Mouse (Mus musculus) gastrocnemius, postnatal 10 days (tissue): Measurements from ENCODE around the gene 5730596B20Rik. TPM values are rescaled to one million over a fixed set of nuclear protein-coding genes. Genes with fewer than 3 reads are reported as not detected.

Source experiments
- DNase-seq: peaks from one replicate; pipeline ENCODE4 v3.0.0; 2021; ENCODE audit warnings: mixed read lengths
- total RNA-seq, 2 experiments: library from RNA; stranded (reverse); gene quantifications; 2 replicates each; pipeline ENCODE4 v1.2.3; 2021

The 5730596B20Rik gene
- total RNA-seq, 2 experiments from 2014 or later = 0.12 to 0.25 TPM

DNA sequence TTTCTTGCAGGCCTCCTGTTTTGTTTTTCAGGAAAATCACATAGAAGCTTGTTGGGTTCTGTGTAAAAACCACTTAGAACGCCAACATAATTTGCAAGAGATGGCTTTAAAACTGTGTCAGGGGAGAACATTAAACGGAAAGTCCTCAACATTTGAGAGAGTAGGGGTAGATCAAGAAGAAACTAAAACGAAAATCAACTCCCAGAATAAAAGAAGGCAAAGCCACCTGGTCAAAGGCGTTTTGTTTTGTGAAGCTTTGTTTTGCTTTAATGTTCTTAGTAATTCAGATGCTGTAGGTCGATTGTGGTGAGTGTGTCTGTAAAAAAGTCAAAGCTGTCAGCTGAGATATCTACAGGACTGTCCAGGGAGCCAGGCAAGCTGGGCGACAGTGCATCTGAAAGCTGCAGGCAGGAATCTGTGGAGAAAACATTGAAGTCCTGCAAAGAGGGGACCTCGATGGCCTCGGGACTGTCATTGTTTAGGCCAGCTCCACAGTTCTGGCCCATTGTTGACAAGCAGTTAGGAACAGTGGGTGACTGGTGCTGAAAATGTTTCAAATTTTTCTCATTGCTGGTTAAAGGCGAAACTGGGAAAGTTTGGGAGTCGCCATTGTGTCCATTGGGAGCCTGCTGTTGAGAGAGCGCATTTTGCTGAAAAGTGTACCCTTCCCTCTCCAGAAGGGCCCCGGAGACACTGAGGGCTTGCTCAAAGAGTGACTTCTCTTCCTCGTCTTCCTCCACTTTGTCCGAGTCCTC is 14.5 kb upstream of the 5730596B20Rik start:
- DNase-seq = no peak

DNA sequence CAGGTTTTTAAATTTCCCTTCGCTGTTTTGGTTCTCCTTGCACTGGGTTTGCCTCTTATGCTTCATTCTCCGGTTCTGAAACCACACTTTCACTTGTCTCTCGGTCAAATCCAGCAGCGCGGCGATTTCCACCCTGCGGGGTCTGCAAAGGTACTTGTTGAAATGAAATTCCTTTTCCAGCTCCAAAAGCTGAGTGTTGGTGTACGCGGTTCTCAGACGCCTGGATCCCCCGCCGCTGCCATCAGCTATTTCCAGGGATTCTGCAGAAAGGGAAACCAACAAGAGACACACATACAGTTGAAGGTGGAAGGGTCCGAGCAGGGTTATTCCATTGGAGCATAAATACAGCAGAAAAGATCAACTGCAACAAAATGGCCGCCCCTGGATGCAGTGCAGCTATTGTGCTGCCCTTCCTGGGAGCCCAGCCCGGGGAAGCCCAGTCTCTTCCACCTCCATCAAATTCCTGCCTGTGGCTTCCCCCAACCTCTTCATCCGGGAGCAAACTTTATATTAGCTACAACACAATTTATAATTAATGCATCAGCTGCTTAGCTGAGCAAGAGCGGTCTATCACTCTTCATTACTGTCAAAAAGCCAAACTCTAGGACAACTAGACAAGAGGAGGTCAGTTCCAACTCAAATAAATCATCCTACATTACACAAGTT is 13.8 kb upstream of the 5730596B20Rik start:
- no peak for DNase-seq

DNA sequence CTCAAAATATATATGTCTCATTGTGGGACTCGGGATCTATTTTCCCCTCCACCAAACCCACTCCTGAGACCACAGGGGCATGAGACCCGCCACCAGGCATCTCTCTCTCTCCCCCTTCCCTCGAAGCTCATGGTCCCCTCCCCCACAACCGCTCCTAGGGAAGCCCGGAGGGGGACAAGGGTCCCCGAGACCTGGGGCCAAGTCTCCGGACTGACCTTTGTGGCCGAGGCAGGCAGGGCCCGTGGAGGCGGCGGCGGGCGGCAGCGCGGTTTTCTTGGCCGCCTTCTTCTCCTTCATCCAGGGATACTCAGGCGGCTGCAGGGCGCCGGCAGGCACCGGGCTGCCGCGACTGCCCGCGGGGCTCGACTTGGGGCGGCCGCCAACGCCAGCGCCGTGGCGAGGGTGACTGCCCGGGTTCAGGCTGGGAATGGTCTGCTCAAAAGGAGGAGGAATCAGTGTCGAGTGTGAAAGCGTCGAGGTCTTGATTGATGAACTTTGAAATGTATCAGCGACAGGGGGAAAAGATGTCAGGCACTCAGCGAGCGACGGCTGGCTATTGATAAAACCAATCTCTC is 13.2 kb upstream of the 5730596B20Rik start:
- DNase-seq = no peak

DNA sequence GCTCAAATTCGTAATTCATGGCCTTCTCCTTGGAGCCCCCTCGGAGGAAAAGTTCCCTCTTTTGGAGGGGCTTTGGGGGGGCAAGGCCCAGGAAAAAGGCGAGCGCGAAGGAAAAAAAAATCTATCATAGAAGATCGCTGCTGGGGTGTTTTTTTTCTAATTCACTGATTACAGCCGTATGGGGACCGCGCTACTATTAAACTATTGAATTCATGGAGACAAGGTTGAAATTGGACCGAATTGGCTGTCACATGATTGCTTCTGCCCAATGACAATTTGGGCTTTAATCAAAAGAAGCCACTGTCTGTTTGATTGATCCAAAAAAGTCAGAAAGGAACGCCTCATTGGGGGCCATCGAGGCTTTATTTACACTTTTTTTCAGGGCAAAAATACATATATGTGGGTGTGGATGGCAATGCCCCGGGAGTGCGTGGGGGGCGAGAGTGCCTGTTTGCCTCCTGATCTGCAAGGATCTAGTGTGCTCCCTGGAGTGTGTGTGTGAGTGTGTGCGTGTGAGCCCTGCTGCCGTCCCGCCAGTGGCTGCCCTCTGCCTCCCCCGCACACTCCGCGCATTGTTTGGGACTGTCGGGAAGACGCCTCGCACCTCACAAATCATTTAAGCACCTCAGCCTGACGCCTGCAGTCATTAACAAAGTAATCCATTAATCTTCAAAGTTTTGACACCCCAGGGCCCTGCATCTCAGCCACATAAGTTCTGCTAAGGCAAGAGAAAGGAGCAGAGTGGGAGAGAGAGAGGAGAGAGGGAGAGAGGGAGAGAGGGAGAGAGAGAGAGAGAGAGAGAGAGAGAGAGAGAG is 12.5 kb upstream of the 5730596B20Rik start, which contains the start of gene Hoxa2:
Gene Hoxa2, minus strand, starts transcription at position 206 of the 815 bp plus-strand sequence.
- DNase-seq = no peak

DNA sequence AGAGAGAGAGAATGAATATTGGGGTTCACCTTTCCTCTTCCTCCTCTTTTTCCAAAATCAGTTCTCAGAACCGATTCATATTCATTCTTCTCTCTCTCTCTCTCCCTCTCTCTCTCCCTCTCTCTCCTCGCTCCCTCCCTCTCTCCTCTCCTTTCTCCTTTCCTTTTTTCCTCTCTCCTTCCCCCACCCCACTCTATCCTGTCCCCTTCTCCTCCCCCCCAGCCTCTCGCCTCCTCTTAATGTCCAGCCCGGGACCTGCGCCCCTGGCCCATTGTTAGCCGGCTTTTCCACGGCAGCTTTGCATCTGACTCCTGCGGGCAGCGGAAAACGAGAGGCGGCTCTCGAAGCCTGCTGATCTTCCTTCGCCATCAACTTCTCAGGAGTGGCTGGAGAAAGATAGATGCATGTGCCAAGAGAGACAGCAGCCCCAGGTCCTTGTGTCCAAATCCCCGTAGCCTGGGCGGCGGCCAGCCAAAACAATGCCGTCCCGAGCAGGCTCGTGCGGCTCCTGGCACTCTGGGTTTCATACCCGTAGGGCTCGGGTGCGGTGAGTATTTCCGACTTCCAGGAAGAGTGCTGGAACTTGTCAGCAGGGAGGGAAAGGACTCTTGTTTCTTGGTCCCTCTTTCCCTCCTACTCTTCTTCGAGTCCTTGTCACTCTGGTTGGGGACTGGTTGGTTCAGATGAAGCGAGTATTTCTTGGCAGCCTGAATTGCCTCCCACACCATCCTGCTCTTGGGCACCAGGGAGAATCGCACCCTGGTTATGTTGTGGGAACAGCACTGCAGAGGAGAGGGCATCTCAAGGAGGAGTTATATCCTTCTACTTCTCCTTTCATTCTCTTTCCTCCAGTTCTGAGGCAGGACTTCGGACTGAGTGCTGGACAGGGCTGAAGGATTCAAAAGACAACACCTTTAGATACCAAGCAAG is 11.6 kb upstream of the 5730596B20Rik start:
- DNase-seq = no peak

DNA sequence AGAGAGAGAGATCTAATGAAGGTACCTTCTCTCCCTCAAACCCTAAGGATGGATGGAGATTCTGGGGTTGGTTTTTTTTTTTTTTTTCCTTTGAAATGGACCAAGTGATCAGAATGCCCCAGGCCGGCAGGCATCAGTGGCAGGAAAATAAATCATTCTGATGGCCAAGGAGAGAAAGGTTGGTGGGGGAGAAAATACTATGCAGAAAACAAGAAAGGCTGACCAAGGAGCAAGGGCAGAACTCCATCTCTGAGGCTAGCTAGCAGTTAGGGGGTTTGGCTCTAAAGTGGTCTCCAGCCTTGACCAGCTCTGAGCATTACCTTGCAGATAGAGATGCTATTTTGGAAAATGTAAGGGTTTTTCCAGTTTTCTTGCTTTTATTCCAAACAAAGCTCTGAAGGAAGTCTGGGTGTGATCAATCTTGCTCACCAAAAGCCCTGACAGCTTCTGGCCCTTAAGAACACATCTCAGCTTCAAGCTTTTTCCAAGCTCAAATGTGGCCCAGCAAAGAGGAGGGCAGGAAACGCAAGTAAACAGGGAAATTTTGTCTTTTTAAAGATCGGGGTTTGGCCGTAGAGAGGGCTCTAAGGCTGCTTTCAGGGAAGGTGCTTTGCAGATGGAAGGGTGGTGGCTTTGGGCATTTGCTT is 10.7 kb upstream of the 5730596B20Rik start:
- DNase-seq = no peak

DNA sequence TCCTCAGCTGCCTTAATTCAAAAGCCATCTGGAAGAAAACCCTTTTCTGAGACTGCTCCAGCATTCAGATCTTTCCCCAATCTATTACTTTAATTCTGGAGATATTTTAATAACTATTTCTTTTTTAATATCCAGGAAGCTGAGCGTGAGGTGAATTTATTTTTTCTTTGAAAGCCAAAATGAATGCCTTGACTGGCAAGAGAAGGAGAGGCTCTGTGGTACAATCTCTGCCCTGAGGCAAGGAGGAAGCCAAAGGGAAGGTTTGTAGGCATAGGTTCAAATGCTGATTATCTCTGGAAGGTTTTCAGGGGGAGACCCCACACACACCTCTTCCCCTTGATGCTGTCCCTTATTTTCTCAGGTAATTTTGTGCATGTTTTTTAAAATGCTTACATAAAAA is 10.1 kb upstream of the 5730596B20Rik start:
- DNase-seq = no peak

DNA sequence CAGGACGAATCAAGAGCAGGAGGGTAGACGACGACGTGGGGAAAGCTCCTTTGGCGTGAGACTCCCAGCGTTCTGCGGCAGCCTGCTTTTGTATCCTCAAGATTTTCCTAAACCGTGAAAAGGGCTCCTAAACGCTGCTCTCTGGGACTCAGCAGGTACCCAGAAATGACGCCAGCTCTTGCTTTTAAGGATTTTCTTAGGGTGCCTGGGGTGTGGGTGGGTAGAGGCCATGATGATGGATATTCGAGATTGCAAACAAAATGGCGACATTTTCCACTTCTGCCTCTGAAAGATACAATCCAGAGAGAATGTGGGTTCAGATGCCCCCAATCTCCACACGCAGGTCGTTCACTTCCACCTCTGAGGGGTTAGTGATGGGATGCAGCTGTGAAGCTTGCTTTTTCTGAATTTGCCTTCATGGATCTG is 9.5 kb upstream of the 5730596B20Rik start:
- DNase-seq = no peak

DNA sequence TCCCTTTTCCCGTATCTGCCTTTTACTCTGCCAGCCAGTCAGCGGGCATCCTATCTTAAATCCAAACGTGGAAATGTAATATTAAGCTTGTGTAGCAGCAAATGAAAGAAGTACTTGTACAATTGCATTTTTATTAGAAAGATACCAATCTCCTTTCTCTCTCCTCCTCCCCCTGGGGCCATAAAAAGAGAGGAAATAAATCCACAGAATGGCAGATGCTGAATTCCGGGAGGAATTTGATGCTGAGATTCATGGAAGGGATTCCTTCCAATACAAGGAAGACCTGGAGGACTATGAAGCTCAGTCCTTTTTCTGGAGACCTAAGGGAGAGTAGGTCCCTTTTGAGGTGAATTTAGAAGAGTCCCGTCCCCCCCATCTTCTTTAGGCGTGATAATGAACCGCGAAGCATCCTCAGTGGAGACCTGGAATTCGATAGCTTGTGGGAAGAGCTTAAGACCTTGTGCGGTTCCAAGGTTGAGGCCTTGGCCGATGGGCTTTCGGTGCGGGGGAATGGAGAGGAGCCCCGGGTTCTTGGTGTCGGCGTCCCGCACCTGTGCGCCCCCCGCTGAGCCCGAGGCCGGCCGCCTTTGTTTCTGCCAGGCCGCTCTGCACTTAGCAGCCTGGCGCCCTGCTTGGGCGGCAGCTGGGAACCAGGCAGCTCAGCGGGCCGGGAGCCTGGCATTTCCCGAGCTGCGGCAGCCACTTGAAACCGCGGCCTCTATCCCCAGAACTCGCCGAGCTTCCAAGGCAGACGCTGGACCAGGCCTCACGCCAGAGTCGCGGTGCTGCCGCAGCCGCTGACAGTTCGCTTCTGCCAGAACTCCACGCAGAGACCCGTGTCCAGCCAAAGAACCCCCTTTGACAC is 8.9 kb upstream of the 5730596B20Rik start:
- peak; percentile 58 for DNase-seq

DNA sequence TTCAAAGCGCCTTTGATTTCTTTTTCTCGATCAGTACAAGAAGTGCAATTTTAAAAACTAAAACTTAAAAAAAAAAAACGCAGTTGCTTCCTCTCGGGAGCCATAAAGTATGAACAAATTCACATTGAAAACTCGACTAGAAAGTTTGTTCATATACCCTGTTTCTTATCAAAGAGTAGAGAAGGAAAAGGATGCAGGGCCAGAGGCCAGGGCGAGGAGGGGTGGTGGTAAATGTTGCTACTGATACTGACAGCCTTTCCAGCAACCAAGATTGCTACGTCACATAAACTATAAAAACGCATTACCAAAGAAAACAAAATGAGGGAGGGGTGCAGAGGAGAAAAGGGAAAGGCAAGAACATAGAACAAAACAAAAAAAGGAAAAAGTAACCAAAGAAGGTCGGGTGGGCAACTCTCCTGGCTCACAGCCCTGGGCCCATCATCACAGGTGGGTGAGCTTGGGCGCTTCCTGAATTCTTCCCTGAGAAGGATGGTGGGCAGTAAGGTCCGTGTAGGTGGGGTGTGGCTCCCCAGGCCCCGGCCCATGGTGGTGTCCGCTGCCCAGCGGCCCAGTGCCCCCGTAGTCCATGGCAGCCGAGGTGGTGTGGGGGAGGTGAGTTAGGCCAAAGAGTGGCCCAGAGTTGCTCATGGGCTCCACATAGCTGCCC is 7.7 kb upstream of the 5730596B20Rik start:
- DNase-seq = no peak

DNA sequence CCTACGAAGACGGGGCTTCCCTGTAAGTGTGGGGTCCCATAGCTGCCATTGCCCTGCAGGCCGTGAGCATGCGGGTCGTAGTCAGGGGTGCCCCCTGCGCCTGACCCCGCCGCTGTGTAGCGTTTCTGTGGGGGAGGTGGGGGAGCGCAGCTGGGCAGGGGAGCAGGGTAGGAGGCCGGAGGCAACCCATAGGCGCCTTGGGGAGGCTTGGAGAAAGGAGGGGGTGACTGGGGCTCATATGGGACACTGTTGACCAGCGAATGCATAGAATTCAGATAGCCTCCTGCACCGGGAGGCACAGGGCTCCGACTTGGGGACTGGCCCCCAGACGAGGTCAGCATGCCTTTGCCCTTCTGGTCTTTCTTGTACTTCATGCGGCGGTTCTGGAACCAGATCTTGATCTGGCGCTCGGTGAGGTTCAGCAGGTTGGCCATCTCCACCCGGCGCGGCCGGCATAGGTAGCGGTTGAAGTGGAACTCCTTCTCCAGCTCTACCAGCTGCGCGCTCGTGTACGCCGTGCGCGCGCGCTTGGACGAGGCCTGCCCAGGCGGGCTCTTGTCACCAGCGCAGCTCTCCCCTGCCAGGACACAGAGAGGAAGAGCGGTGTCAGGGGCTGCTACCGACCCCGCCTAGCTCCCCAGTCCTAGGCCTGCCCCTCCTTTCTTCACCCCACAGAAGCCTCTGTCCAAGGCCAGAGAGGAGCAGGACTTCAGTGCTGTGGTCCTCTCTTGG is 7.0 kb upstream of the 5730596B20Rik start:
- DNase-seq = no peak

DNA sequence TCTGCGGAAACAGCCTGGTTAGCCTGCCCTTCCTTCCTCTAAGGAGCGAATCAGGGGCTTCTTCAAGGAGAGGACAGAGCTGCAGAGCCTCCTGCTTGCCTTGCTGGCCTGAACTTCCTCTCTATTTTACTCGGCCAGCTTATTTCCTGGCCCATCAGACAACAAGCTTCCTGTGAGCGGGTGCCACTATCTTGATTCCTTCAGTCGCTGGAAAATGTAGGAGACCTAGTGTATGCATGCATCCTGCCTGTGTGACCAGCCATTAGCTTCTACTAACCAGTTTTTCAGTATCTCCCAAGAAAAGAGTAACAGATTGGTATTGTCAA is 6.4 kb upstream of the 5730596B20Rik start:
- DNase-seq = no peak

DNA sequence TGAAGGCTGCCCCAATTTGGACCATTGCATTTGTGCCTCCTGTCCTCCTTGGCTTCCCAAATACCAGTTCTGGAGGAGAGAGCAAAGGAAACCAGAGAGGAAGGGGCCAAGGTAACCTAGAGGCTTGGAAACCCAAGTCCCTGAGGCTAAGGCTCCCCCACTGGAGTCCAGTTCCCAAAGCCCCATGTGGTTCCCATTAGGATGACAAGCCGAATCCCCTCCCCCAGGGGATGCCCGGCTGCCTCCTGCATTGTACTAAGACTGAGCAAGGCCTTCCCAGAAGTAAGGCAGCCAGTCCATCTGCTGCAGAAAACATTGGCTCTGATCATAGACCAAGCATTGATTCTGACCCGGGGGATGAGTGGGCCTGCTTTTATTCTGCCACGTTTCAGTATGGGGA is 6.0 kb upstream of the 5730596B20Rik start:
- DNase-seq = no peak

DNA sequence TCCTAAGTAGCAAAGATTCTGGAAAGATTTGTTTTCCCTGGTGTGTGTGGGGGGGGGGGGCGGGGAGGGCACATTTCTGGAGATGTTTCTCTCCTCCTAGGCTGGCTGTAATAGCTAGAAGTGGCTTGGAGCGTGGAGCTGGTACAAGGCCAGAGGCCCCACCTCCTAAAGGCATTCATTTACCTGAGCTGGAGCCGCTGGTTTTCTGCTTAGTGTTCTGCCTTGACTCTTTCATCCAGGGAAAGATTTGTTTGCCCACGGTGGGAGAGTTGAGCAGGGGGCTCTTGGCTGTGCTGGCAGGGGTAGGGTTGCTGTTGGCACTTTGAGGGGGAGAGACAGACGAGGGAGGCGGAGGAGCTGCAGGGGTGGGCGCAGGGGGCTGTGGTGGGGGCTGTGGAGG is 5.4 kb upstream of the 5730596B20Rik start:
- DNase-seq = no peak

DNA sequence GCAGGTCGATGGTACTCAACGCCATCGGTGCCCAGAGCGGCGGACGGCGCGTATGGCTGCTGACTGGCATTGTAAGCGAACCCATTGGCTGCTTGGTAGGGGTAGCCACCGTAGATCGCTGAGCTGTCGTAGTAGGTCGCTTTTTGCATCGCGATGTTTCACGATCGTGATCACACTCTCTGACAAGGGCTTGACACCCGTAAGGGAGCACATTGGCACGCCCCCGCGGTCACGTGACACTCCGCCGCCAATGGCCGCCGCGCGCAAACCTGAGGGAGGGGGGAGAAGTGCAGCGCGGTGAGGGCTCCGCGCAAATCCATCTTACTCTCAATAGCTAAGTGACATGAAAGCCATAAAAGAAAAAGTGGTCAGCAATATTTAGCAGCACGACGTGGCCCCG is 4.8 kb upstream of the 5730596B20Rik start:
- DNase-seq = peak; percentile 83

DNA sequence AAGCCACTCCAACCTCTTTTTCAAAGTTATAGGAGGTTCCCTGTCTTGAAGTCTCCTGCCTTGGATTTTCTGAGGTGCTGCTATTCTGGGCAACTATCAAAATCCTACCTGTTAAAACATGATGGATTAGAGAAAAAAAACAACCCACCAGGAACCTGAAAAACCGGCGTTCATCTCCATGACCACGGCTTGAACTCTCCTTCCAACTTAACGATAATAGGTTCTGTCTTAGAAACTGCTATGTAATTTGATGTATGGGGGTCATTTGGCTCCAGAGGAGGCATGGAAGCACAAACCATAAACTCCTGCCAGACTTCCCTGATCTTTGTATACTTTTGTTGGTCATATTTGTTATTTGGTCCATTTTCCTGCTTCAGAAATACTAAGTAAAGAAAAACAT is 3.6 kb upstream of the 5730596B20Rik start:
- no peak for DNase-seq

DNA sequence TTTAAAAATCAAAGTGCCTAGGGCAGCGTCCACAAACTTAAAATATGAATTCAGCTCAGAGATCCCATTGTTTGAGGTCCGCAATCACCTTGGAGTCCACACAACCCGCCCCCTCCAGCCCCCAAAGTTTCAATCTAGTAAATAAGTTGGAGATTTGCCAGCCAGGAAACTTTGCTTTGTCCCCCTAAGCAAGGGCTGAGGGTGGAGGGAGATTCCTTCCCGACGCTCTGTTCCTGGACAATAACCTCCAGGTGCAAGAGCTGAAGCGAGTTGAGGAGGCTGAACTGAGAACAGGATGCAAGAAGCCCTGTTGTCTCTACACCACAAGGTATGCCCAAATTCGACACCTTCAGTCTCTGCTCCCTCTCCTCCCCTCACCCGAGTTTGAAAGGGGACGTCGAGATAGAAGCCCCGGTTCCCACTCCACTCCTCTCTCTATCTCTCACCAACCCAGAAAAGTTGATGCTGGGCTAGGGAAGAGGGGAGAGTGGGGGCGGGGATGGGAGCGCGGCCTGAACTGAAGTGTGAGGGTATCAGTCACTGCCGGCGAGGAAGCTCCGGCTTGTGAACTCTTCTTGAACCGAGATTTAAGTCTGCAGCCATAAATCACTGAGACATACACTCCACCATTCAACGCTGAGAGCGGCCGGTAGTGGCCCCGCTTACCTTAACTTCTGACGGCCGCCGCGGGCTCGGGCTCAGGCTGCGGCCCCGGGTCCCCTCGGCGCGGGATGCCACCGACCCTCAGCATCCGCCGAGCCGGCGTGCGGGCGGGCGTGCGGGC is 2.1 kb upstream of the 5730596B20Rik start:
- DNase-seq = no peak

DNA sequence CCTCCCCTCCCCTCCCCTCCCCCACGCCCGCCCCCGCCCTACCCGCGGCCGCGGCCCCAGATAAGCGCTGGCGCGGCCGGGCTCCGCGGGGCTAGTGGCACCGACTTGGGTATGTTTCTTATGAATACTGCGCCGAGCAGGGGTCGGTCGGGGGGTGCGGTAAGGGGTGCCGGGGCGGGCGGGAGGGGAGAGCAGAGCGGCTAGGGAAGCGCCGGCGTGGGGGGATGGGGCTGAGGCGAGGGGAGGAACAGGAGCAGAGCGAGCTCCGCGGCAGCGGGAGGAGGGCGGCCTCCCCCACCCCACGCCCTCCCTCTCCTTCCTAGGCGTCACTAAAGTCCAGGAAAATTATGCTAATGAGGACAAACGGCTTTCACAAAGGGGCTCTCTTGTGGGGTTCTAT is 1.4 kb upstream of the 5730596B20Rik start:
- DNase-seq = no peak
